Mouse (Mus musculus): Measurements from ENCODE around the gene Gabrg3. TPM values are rescaled to one million over a fixed set of nuclear protein-coding genes. Genes with fewer than 3 reads are reported as not detected.

Gabrg3 gene
- 0.22 and 0.36 TPM in 2 replicates for polyA plus RNA-seq (2012; rRNA removed)

DNA sequence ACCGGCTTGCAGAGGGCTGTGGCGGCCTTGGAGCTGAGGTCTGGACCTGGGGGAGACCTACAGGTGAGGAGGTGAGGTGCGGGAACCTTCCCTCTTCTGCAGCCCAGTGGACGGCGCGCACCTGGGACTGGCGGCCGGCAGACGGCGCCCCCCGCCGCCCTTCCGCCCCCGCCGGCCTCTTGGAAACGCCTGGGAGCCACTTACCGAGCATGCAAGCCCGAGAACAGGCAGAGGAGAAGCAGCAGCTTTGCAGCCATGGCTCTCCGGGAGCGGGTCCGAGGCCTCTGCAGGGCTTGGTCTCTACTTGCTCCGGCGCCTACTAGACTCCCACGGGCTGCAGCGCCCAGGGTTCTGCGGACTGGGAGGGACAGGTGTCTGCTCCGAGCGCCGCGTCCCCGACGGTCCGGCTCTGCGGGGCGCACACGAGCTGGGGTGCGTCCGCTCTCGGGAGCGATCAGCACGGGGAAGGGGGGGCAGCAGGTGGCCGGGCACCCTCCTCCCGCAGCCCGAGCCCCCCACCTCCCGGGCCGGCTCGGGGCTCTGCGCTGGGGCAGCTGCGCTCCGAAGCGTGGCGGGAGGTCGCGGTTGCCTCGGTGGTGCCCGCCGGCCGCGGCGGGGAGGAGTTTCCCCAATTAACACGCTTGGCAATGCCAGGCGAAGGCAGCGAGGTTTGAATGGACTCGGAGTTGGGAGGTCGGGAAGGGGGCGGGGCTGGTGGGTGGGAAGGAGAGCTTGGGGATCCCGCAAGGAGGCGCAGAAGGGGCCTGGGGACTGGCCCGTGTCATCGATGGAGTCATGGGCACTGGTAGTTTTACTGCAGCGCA, at the start of gene Gabrg3:
Gene Gabrg3, minus strand, starts transcription at position 672 of the 824 bp plus-strand sequence.
- no peak for DNase-seq (ENCODE audit: low read depth)

DNA sequence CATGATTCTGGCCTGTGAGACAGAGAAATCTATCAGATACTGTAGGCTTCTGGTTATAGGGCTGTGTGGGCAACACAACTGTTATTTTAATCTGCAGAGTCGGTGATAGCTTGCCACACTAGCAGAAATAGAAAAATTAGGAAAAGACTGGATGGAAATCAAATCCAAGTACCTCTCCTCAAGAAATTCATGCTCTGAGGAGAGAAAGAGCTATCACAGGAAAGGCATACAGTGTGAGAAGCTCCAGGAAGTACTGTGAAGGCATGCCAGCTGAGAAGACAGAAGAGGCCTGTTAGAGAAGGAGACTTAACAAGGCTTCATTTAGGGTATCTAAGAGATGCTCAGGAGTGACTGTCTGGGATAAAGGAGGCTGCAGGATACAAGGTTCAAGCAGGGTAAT, 35.7 kb upstream of the Gabrg3 start:
- DNase-seq (ENCODE audit: low read depth): no peak

DNA sequence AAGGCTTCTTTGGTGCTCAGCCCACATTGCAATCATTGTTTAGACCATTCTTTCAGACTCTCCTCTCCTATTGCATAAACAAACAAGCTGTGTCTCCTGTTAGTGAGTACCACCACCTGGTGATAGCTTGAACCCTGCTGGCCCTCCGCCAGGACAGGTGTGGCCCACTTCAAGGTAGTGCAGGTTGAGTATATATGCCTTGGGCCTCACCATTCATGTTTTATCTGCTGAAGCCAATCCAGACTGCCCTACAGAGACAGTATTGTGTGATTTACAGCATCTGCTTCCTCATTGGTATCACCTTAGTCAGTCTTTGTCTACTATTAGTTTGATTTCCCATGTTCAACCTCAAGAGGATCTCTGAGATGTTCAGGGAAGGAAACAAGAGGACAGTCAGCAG, 34.1 kb upstream of the Gabrg3 start:
- no peak for DNase-seq (ENCODE audit: low read depth)

DNA sequence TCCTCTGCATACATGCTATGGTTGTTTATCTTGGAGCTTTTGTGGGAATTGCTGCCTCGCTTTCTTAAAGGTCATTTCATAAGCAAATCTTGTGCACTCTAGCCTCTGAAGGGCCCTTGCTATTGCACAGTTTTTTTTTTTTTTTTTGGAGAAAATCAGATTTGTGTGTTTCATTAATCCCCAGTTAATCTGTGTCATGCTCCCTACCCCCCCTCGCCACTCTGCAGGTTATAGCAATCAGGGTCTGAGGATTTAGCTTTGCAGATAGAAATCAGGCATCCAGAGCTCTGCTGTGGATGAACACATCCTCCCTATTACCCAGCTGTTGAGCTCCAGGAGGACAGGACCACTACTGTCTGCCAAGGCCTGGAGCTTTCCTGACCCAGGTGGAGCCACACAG, 32.4 kb upstream of the Gabrg3 start, which contains the start of gene Gabrb3:
Gene Gabrb3, plus strand, starts transcription at position 301 of the 400 bp plus-strand sequence.
- DNase-seq (ENCODE audit: low read depth): no peak

DNA sequence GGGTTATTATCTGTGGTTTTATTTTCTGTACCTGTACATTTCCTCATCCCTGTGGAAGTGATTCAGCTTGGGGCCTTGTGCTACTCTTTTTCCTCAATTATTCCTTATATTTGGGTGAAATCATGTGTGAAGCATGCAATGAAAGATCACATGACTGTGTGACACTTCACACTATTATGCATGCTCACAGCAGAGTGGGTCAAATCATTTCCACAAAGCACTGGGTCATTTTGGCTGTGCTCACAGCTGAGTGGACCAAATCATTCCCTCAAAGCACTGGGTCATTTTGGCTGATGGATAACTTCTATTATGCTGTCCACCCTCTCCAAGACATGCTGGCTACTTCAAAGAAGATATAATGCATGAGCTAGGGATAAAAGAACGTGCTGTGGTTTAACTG, 25.9 kb upstream of the Gabrg3 start:
- DNase-seq (ENCODE audit: low read depth): no peak

DNA sequence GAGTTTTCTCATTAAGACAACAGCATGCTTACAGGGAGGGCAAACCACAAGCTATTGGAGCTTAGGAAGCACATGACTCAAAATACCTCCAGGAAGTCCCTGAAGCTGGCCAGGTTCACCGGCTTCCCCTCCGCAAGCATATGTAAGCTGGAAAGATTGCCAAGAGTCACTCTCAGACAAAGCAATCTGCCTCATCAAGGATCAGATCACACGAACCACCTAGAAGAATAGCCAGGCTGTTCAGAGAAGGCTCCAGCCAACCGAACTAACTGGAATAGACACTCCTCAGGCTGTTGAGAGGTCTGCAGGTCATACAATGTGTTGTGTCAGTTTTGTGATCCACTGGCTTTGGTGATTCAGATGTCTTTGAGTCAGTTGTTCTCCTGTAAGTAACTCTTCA, 24.2 kb upstream of the Gabrg3 start:
- DNase-seq (ENCODE audit: low read depth): no peak

DNA sequence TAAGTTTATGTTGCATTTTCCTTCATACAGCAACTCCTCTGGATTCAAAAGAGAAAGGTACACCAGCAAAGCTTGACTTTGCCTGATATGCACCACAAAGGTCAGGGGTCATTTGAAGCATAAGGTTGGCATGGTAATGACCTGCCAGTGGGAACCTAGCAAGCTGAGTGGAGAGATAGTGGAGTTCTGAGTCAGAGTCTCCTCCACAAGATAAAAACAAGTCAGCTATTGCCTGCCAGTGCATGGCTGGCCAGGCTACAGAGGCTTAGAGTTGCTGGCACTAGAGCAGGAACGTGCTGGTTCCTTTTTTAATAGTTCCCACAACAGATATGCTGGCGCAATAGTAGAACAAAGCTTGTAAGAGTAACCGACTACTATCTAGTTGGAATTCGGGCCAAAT, 6.6 kb upstream of the Gabrg3 start:
- no peak for DNase-seq (ENCODE audit: low read depth)

DNA sequence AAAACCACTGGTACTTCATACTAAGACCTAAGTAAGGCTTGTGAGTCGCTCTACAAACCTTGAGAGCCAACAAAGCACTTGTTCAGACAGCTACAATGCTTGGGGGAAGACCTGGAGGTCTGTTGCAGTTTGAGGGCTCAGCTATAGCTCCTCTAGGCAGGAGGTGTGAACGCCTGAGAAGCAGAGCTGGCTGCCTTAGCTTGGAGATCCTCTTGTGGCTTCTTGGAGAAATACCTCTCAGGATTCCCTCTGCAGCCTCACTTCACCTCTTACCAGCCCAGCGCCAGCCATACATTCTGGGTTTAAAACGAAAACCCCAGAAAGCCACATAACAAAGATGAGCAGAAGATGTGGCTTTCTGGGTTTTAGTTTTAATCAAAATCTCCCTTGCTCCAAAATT, 3.1 kb upstream of the Gabrg3 start:
- DNase-seq (ENCODE audit: low read depth): no peak

DNA sequence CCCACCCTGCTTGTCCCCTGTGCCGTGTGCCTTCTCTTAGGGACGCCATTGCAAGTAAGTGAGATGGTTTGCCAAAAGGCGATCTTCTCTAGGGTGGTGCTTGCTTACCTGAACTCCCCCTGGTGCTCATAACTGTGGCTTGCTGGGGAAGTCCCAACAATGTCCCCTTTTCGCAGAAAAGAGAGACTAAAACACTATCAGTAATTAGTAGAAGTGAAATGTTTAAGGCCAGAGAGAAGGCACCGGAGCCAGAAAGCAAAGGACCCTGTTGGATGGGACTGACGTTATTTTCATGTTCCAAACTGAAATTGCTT, 310 bp upstream of the Gabrg3 start:
- DNase-seq (ENCODE audit: low read depth): no peak

DNA sequence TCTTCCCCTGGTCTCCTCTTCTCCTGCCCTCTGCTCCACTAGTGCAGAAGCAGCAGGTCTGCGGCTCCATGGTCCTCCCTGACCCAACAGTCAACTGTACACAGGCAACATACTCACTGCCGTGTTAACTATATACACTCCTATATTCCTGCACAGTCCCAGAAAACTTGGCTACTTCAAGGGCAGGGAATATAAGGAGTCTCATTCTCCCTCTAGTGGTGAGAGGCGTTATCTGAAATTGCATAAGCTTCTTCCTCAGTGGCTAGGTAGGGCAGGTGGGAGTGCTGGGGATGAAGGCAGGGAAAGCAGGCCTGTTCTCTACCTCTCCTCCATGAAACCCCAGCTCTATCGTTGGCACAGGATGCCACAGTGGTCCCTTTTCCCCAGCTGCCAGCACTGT, 2.9 kb downstream of the Gabrg3 start:
- no peak for DNase-seq (ENCODE audit: low read depth)

DNA sequence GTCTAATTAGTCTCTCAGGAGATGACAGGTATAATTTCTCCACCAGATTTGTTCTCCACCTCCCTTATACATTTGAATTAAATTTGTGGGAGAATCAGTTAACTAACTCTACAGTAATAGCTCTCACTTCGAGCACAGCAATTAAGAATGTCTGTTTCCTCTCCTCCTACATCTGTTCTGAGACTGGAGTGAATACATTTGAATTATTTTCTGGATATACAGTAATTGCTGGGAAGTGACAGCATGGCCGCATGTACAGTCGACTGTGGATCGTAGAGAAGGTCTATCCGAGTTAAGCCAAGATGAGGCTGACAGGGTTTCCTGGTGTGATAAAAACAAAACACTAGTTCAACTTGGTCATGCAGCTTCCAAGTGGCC, 21.0 kb downstream of the Gabrg3 start:
- no peak for DNase-seq (ENCODE audit: low read depth)

DNA sequence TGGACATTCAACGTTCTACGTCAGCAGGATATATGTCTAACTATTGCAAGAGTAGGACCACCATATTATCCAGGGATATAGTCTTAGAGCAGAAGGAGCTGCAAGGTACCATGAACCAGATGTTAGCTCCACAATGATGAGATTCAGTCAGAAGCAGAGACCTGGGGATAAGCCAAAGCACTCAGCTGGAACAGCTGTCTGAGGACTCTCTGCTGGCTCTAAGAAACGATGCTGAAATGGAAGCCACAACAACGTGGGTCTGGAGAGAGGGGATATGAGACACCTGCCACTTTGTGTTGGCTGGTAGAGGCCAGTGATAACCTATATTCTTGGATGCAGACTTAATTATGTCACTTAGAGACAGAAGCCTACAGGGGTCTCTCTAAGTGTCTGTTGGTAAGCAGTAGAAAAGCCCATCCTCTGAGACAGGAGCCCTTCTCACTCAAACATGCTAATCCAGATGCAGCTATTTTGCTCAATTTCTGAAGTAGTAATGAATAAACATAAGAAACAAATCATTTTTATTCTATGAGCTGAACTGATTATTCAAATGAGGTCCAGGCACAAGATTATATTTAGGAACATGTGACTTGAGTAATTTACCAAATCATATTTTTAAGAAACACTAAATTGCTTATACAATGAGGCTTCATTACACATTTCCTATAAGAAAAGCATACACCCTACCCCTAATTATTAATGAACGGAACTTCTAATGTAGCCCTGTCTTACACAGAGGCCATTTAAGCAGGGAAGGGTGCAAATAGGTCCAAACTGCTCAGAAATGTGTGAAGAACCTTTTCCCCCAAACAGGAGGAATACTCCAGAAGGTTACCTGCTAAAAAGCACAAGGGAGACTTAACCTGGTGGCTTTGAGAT, 21.6 kb downstream of the Gabrg3 start:
- DNase-seq (ENCODE audit: low read depth): no peak

DNA sequence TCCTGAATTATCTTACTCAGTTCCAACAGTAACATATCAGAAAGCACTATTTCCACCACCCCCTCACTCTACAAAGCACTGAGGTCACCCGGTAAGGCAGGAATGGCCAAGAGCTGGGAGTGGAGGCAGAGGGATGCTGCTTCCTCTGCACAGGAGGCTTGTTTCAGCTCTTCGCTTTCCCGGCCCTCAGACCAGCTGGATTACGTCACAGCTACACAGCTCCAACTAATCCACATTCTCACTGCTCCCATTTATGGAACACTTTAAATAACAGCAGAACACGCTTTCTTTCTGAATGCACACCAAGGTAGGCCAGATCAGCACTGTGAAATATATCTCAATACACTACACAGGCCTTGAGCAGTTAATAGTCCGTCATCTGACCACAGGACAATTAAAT, 23.2 kb downstream of the Gabrg3 start:
- no peak for DNase-seq (ENCODE audit: low read depth)

DNA sequence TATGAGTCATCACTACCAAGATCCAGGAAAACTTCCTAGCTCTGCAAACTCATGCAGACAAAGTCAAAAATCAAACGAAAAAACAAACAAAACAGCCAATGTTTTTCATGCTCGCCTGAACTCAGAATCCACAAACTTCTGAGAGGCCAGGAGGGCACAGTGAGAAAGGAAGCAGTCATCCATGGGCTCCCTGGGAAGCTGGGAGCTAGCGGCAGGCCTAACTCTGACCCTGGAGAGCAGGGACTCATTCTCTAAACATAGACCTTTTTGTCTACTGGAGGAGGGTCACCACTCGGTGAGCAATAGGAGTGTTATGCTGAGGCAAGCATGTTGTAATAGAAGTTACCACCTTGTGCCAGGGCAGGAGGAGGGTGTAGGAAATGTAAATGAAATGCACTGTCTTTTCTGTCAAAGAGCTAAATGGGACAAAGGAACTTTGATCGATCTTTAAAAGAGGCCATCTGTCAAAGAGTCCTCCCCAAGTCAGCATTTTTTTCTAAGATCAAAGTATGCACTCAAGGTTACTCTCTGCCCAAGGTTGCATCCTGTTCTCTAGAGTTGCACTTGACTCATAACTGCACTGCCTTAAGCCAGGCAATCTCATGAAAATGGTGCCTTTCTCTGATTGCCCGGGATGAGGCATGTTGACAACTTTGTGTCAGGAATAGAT, 29.0 kb downstream of the Gabrg3 start:
- no peak for DNase-seq (ENCODE audit: low read depth)

DNA sequence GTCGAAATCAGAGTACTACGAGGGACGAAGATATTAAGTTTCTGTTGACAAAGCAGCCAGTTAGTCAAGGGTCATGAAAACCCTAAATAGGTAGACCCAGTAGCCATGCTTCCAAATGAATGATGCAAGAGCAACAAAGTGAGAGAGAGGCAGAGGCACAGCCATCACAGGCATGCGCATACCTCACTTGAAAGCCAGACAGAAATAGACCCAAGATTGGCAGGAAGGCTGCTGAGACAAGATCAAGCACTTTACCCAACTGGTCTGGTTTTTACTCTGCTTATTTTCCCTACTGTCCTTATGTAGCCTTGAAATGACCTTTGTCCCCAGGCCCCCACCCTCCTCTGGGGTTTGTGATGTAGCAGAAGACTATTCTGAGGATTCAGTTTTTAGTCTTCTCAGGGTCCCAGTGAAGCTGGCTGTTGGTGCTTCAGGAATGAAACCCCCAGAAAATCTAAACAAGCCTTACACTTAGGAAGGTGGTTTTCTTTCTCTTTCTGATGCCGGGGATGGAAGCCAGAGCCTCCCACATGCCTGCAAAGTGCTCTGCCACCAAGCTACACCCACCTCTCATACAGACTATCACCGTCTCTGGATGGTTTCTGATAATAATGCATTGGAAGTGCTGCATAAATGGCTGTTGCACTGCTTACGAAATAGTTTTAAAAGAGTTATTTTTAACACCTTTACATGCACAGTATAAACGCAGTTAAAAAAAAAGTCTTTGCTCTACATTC, 30.3 kb downstream of the Gabrg3 start:
- DNase-seq (ENCODE audit: low read depth): no peak

DNA sequence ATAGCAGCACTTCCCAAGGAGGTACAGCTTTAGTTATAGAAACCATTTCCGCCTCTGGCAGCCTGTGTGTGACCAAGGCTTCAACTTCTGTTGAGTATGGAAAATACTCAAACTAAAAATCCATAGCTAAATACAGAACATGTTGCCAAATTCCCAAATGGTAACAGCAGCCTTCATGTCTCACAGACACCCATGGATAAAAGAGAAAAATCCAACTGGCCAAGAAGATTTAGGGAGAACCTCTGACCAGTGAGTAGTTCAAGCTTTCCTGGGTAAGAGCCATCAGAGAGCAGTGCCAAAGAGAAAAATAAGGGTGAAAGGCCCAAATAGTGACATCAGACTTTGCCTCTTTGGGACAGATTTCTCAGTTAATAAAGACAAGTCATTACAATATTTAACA, 38.2 kb downstream of the Gabrg3 start:
- DNase-seq (ENCODE audit: low read depth): no peak

DNA sequence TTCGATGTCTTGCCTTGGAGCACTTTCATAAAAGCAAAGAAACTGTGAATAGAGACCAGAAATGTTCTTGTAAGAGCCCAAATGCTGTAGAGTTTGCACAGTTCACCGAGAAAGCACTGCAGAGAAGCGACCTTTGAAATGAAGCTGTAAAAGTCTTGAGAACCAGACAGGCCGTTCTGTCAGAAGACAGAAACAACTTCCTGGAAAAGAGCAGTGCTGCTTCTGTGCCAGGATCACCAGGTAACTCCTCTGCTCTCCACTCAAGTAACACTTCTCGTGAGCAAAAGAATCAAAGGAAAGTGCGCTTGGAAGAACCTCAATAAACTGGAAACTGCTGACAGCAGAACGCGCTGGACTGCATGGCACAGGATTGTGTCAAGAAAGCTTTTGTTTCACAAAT, 45.1 kb downstream of the Gabrg3 start:
- DNase-seq (ENCODE audit: low read depth): no peak

DNA sequence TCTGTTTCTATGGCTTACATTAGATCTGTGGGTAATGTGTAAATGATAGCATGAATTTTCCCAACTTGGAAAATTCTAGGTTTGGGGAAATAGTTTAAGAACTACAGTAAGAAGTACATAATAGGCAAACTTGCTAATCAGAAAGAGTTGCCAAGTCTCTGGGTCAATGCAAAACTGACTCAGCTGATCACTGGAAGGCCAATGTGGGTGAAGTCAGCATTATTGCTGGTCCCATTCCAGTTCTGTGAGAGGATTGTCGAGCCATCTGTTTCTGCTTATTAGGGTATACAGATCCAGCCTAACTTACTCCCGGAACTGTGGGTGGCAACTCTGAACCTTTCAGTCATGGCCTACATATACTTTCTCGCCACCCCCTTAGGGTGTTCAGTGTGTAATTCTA, 55.8 kb downstream of the Gabrg3 start:
- DNase-seq (ENCODE audit: low read depth): no peak

DNA sequence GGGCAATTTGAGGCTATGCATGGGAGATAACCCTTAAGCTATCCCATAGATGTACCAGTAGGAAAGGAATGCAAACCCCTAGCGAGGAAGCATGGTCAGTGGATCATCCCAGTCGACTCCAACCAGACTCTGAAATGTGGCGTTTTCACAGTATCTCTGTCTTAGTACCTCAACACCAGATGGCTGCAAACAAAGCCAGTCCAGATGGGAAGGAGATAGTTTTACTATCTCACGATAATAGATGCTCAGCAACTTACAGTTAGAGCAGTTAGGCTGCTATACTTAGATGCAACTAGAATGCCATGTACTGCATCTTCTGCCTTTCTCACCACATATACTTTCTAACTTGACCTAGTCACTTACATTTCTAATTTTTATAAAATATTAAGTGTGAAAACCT, 56.7 kb downstream of the Gabrg3 start:
- DNase-seq (ENCODE audit: low read depth): no peak

DNA sequence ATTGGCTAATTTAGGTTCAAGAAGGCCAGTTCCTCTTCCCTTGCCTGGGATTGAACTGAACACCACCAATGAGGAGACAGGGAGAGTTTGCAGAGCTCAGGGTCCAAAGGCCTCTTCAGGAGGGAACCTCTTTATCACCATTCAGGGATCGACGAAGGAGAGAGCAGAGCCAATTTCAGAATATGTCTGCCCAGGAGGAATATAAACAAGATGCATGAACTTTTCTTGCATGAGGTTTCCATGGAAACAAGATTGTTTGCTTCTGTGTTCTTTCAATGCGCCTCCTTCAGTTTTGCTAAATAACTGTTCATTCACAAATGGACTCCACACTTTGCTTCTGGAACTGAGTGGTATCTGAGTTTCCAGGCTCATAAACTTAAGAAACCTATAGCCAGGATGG, 62.5 kb downstream of the Gabrg3 start:
- no peak for DNase-seq (ENCODE audit: low read depth)

DNA sequence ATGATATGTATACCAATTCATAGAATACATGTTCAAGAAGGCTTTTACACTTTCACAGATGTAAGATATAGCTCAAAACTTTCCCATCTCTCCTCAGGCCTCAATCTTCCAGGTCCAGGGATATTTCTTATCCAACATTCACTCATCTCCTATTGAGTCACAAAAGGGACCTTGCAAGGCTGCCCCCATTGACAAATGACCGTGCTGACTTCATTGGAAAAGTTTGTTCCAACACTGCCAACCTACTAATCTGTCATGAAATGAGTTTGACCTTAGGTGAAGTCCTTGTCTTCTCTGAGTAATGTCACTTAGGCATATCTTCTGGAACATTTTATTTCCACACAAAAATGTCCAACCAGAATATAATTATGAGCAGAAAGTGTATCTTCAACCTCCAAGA, 64.9 kb downstream of the Gabrg3 start:
- DNase-seq (ENCODE audit: low read depth): no peak

DNA sequence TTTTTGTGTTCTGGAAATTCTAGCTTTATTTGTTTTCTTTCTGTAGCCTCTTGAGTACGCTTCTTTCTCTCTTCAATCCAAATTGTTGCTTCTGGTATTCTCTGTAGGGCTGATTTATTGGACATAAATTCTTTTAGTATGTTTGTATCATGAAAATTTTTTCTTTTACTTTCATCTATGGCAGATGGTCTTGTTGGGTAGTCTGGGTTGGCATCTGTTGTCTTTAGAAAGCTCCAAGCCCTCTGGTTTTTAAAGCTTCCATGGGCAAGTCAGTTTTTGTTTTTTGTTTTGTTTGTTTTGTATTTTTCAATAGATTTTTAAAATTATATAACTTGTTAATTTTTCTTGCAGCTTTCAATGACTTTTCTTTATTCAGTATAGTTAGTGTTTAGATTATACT, 72.0 kb downstream of the Gabrg3 start:
- DNase-seq (ENCODE audit: low read depth): no peak
